8 mouse cellular contexts compared by ENCODE assay signal in the genomic region with DNA sequence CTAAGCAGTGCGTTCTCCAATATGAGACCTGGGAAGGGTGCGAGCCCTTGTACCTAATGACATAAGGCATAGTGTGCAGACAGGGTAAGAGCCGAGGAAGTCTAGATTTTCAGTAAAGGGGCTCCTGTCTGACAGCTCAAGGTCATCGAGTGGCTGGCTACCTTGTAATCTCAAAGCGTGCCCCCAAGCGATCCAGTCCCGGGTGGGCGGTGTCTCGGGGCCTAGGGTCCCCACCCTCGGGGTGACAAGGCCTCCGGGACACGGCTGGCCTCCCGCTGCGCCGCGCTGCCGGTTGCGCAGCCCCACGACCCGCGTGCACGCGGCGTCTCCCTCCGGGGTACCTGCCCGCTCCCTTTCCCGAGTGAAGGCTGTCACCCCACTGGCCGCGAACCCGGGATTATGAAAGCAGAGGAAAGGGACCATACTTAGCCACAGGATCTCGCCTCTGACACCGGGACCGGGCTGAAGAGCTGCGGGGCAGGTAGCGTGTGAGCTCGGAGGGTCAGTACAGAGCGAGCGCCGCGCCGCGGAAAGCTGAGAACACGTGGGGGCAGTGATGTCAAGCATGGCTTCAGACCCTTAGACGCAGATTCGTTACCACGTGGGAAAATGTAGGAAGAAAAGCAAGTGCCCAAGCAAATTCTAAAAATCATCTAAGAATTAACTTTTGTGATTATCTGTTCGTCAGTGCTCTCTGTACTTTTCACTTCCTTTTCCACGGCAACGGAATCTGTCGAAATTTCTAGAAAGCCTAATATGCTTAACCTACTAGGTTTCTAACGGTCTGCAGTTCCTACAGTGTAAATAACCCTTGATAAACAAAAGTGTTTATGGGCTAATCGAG. TPM values are rescaled to one million over a fixed set of nuclear protein-coding genes. Genes with fewer than 3 reads are reported as not detected.
DNase-seq lines count a peak whose midpoint lies in the region; ATAC-seq lines count a peak whose summit lies in the region.

TSS of gene Timm9 (minus strand) at position 555 of the 844 bp plus-strand sequence.
TSS of gene 2700049A03Rik (plus strand) at position 719 of the 844 bp plus-strand sequence.

- H3K36me3 ChIP-seq in hindbrain, embryonic 10.5 days = peaks cover 42% of the 10 kb centered on the region
- H3K36me3 ChIP-seq in lung, embryonic 16.5 days (ENCODE audit: control insufficient read depth, insufficient read depth, low read length) = peaks cover 15% of the 10 kb centered on the region

- peak within 1 kb of the TSS; percentile 94 for H3K27ac ChIP-seq in hindbrain, embryonic 10.5 days
- peak within 1 kb of the TSS; percentile 63 for H3K27ac ChIP-seq in lung, embryonic 16.5 days (ENCODE audit: low read length)

- ATAC-seq in frontal cortex, adult (ENCODE audit: low TSS enrichment) = peak; percentile 91
- peak; percentile 92 for ATAC-seq in lung, embryonic 16.5 days (ENCODE audit: low read depth)

- no peaks in the 10 kb centered on the region for H3K9me3 ChIP-seq in hindbrain, embryonic 10.5 days
- no peaks in the 10 kb centered on the region for H3K9me3 ChIP-seq in lung, embryonic 16.5 days (ENCODE audit: control insufficient read depth, low read length)

- H3K27me3 ChIP-seq in hindbrain, embryonic 10.5 days (ENCODE audit: insufficient read depth, poor library complexity, severe bottlenecking) = no peaks in the 10 kb centered on the region
- H3K27me3 ChIP-seq in lung, embryonic 16.5 days (ENCODE audit: control insufficient read depth, insufficient read depth, low read depth, low read length) = no peaks in the 10 kb centered on the region

- H3K9ac ChIP-seq in lung, embryonic 16.5 days (ENCODE audit: low read length) = peak within 1 kb of the TSS; percentile 85

- WGBS in hindbrain, embryonic 10.5 days = under 1% methylated on average over 52 of the region's 52 CpGs
- under 1% methylated on average over 52 of the region's 52 CpGs for WGBS in lung, embryonic 16.5 days

- peak within 1 kb of the TSS; percentile 98 for H3K4me3 ChIP-seq in hindbrain, embryonic 10.5 days
- peak within 1 kb of the TSS; percentile 73 for H3K4me3 ChIP-seq in lung, embryonic 16.5 days (ENCODE audit: low read length)

- DNase-seq in Muller cell, postnatal 12 days (ENCODE audit: inconsistent ontology term) = peak; percentile 97
- peak; percentile 86 for DNase-seq in cerebellum, adult 9-11 months
- peak; percentile 83 for DNase-seq in hindbrain, embryonic 10.5 days (ENCODE audit: low spot score)
- peak; percentile 70 for DNase-seq in layer of hippocampus, adult 9-11 months
- DNase-seq in ovary, postnatal 10 days (ENCODE audit: low spot score) = peak; percentile 67
- peak; percentile 67 to 69 for DNase-seq in thymus, postnatal 10 days (ENCODE audit: low spot score in 2 of 2)

- peak within 1 kb of the TSS; percentile 96 for H3K4me2 ChIP-seq in lung, embryonic 16.5 days (ENCODE audit: low read depth, low read length)

- peaks cover 32% of the 10 kb centered on the region for H3K4me1 ChIP-seq in hindbrain, embryonic 10.5 days (replicated peaks)
- H3K4me1 ChIP-seq in lung, embryonic 16.5 days (replicated peaks; ENCODE audit: control insufficient read depth, insufficient read depth, low read length) = peaks cover 19% of the 10 kb centered on the region

RNA-seq across cellular contexts. Expression of gene Timm9, which starts in this region (rescaled TPM):
- 69.8 and 77.8 TPM in 2 replicates for polyA plus RNA-seq in hindbrain, embryonic 10.5 days (2016; fragmentation: Nextera tagmentation; extraction: Ambion mirVana)
- 59.0 and 59.6 TPM in 2 replicates for polyA plus RNA-seq in lung, embryonic 16.5 days (2015; fragmentation: Nextera tagmentation; extraction: Ambion mirVana)

RNA-seq across cellular contexts. Expression of gene 2700049A03Rik, which starts in this region (rescaled TPM):
- polyA plus RNA-seq in hindbrain, embryonic 10.5 days (2016; fragmentation: Nextera tagmentation; extraction: Ambion mirVana) = 14.3 and 17.5 TPM in 2 replicates
- 15.5 and 18.4 TPM in 2 replicates for polyA plus RNA-seq in lung, embryonic 16.5 days (2015; fragmentation: Nextera tagmentation; extraction: Ambion mirVana)

Comparison
In these comparisons a context has a peak if more than half of its experiments do, and no peak if none do; other contexts are left out.
1. Peak in every context shown above with its lines: DNase-seq, ATAC-seq, H3K4me3 ChIP-seq and H3K27ac ChIP-seq.